Mouse (Mus musculus) ES-CJ7 (cell line): ENCODE results near the gene Adarb1.

Source experiments
- DNase-seq: peaks from one replicate; pipeline ENCODE4 v3.0.0; 2011; ENCODE audit warnings: low read depth, low spot score

Gene Adarb1

GRCm38 (mm10) chr10:77383045-77383444, 35.0 kb downstream of the Adarb1 start:
- no peak for DNase-seq

- no peak for DNase-seq
Observed at GRCm38 (mm10) chr10:77381191-77381590, 36.9 kb downstream of the Adarb1 start.

- no peak for DNase-seq
Observed at GRCm38 (mm10) chr10:77380716-77381115, 37.4 kb downstream of the Adarb1 start.

GRCm38 (mm10) chr10:77379199-77379598, 38.9 kb downstream of the Adarb1 start:
- no peak for DNase-seq

GRCm38 (mm10) chr10:77376056-77376455, 42.0 kb downstream of the Adarb1 start:
- DNase-seq, result no peak

- DNase-seq, result no peak
Observed at GRCm38 (mm10) chr10:77374948-77375347, 43.1 kb downstream of the Adarb1 start.

- no peak for DNase-seq
Observed at GRCm38 (mm10) chr10:77374407-77374806, 43.7 kb downstream of the Adarb1 start.

- DNase-seq, result no peak
Observed at GRCm38 (mm10) chr10:77370129-77370528, 47.9 kb downstream of the Adarb1 start.

GRCm38 (mm10) chr10:77367973-77368372, 50.1 kb downstream of the Adarb1 start:
- no peak for DNase-seq

GRCm38 (mm10) chr10:77366959-77367358, 51.1 kb downstream of the Adarb1 start:
- DNase-seq, result no peak

GRCm38 (mm10) chr10:77365212-77365611, 52.9 kb downstream of the Adarb1 start:
- no peak for DNase-seq

GRCm38 (mm10) chr10:77360486-77360885, 57.6 kb downstream of the Adarb1 start:
- no peak for DNase-seq

GRCm38 (mm10) chr10:77357957-77358356, 60.1 kb downstream of the Adarb1 start:
- DNase-seq, result no peak

- DNase-seq, result peak; percentile 72
Observed at GRCm38 (mm10) chr10:77353031-77353745, 64.9 kb downstream of the Adarb1 start.

- no peak for DNase-seq
Observed at GRCm38 (mm10) chr10:77342842-77343241, 75.2 kb downstream of the Adarb1 start.

- DNase-seq, result no peak
Observed at GRCm38 (mm10) chr10:77341711-77342110, 76.4 kb downstream of the Adarb1 start.

- no peak for DNase-seq
Observed at GRCm38 (mm10) chr10:77341059-77341458, 77.0 kb downstream of the Adarb1 start.

- DNase-seq, result no peak
Observed at GRCm38 (mm10) chr10:77339871-77340341, 78.2 kb downstream of the Adarb1 start.

GRCm38 (mm10) chr10:77333518-77333917, 84.6 kb downstream of the Adarb1 start:
- no peak for DNase-seq

GRCm38 (mm10) chr10:77329446-77330094, 88.5 kb downstream of the Adarb1 start:
- DNase-seq, result no peak

- no peak for DNase-seq
Observed at GRCm38 (mm10) chr10:77324716-77325115, 93.4 kb downstream of the Adarb1 start.

GRCm38 (mm10) chr10:77321611-77322010, 96.5 kb downstream of the Adarb1 start:
- DNase-seq, result no peak

- no peak for DNase-seq
Observed at GRCm38 (mm10) chr10:77321001-77321400, 97.1 kb downstream of the Adarb1 start.
